Mouse (Mus musculus): ENCODE data around the gene Plbd1. TPM values are rescaled to one million over a fixed set of nuclear protein-coding genes. Genes with fewer than 3 reads are reported as not detected.
A peak's percentile ranks its signal among the peaks of the same experiment; 100 is the strongest.

Gene Plbd1
- total and polyA plus RNA-seq, 3 experiments: 28.4 to 53.5 (median 48.8) TPM

GRCm38 (mm10) chr6:136672467-136672866, 10.7 kb upstream of the Plbd1 start:
- H3K4me3 ChIP-seq: no peak overlapping the region
- peak overlapping the region; percentile 41; the same call in 1 of the 2 replicates for H3K27ac ChIP-seq
- no peaks in the 10 kb centered on the region for H3K36me3 ChIP-seq (ENCODE audit: control insufficient read depth, insufficient read depth, low read length)
- H3K4me1 ChIP-seq (ENCODE audit: control insufficient read depth, insufficient read depth, low read length): no peaks in the 10 kb centered on the region
- no peaks in the 10 kb centered on the region for H3K79me2 ChIP-seq (replicated peaks; ENCODE audit: control insufficient read depth, insufficient read depth, low read length)
- intact Hi-C loops (cut with DNase I): no loop called here
- WGBS: 18% methylated on average over 7 of the region's 7 CpGs
- TF ChIP-seq CTCF (IDR thresholded peaks at IDR 0.05) (peak; percentile 27), EP300 (IDR thresholded peaks at IDR 0.05; ENCODE audit: insufficient read depth, low read depth, low read length) (no peak)
- no peaks in the 10 kb centered on the region for H3K27me3 ChIP-seq (ENCODE audit: control insufficient read depth, insufficient read depth, low read length)
- DNase-seq: peak; percentile 64 to 79
- no peak overlapping the region for H3K9ac ChIP-seq (ENCODE audit: low read depth, low read length)

- Histone ChIP-seq H3K4me3 (no peak overlapping the region), H3K27ac (no peak overlapping the region), H3K27me3 (ENCODE audit: control insufficient read depth, insufficient read depth, low read length) (no peaks in the 10 kb centered on the region), H3K9ac (ENCODE audit: low read depth, low read length) (no peak overlapping the region), H3K79me2 (replicated peaks; ENCODE audit: control insufficient read depth, insufficient read depth, low read length) (no peaks in the 10 kb centered on the region), H3K4me1 (ENCODE audit: control insufficient read depth, insufficient read depth, low read length) (no peaks in the 10 kb centered on the region), H3K36me3 (ENCODE audit: control insufficient read depth, insufficient read depth, low read length) (no peaks in the 10 kb centered on the region)
- 89% methylated on average over 5 of the region's 5 CpGs for WGBS
- TF ChIP-seq POLR2A (IDR thresholded peaks at IDR 0.05; ENCODE audit: insufficient read depth, low read depth, low read length): no peak
- TF ChIP-seq CTCF (IDR thresholded peaks at IDR 0.05): no peak
- no peak for TF ChIP-seq EP300 (IDR thresholded peaks at IDR 0.05; ENCODE audit: insufficient read depth, low read depth, low read length)
- no peak for DNase-seq
- intact Hi-C loops (cut with DNase I): no loop called here
Measured at GRCm38 (mm10) chr6:136669274-136669673, 7.5 kb upstream of the Plbd1 start.

DNA sequence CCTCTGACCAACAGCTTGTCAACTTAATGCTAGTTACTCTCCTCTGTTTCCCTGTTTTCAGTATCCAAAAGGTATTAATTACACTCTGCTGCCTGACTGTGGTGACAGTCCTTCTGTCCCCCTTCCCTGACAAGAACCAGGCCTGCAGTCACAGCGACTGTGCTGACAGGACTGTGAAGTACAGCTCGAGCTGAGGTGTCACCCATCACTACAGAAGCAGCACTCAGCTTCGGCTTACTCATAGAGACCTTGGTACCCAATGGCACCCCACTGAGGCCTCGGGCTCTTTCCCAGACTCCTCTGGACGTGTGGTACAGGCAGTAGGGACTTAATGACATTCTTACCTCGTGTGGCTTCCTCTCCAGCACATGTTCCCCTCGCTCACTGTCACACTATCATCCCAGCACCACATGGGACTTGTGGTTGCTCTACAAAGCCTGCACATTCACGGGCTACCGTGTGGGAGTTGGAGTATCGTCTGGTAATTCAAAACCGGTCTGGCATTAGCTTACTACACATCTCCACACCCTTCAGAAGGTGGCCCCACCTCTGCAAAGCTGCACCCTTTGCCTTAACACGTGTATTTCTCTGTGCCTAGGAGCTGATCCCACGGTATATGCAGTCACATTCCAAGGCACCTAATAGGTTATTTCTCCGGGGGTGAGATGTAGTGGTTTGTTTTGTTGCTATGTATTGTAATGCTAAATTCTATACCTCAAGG, 6.7 kb upstream of the Plbd1 start:
- Histone ChIP-seq H3K27ac (no peak overlapping the region), H3K27me3 (ENCODE audit: control insufficient read depth, insufficient read depth, low read length) (no peaks in the 10 kb centered on the region), H3K4me3 (no peak overlapping the region), H3K79me2 (replicated peaks; ENCODE audit: control insufficient read depth, insufficient read depth, low read length) (no peaks in the 10 kb centered on the region), H3K9ac (ENCODE audit: low read depth, low read length) (no peak overlapping the region), H3K36me3 (ENCODE audit: control insufficient read depth, insufficient read depth, low read length) (no peaks in the 10 kb centered on the region), H3K4me1 (ENCODE audit: control insufficient read depth, insufficient read depth, low read length) (no peaks in the 10 kb centered on the region)
- intact Hi-C loops (cut with DNase I): no loop called here
- TF ChIP-seq POLR2A (IDR thresholded peaks at IDR 0.05; ENCODE audit: insufficient read depth, low read depth, low read length): no peak
- no peak for TF ChIP-seq EP300 (IDR thresholded peaks at IDR 0.05; ENCODE audit: insufficient read depth, low read depth, low read length)
- TF ChIP-seq CTCF (IDR thresholded peaks at IDR 0.05): no peak
- WGBS: 50% methylated on average over 14 of the region's 14 CpGs
- DNase-seq: no peak

GRCm38 (mm10) chr6:136662063-136662462, 335 bp upstream of the Plbd1 start:
- no peak for DNase-seq
- intact Hi-C loops (cut with DNase I): no loop called here
- Histone ChIP-seq H3K4me3 (no peak overlapping the region; the same call in 1 of the 2 replicates), H3K27ac (peak overlapping the region; percentile 72), H3K4me1 (ENCODE audit: control insufficient read depth, insufficient read depth, low read length) (no peaks in the 10 kb centered on the region), H3K79me2 (replicated peaks; ENCODE audit: control insufficient read depth, insufficient read depth, low read length) (no peaks in the 10 kb centered on the region), H3K27me3 (ENCODE audit: control insufficient read depth, insufficient read depth, low read length) (peaks cover 5% of the 10 kb centered on the region), H3K36me3 (ENCODE audit: control insufficient read depth, insufficient read depth, low read length) (no peaks in the 10 kb centered on the region), H3K9ac (ENCODE audit: low read depth, low read length) (no peak overlapping the region)
- no peak for TF ChIP-seq EP300 (IDR thresholded peaks at IDR 0.05; ENCODE audit: insufficient read depth, low read depth, low read length)
- no peak for TF ChIP-seq CTCF (IDR thresholded peaks at IDR 0.05)
- no peak for TF ChIP-seq POLR2A (IDR thresholded peaks at IDR 0.05; ENCODE audit: insufficient read depth, low read depth, low read length)
- WGBS: 50% methylated on average over 11 of the region's 11 CpGs

DNA sequence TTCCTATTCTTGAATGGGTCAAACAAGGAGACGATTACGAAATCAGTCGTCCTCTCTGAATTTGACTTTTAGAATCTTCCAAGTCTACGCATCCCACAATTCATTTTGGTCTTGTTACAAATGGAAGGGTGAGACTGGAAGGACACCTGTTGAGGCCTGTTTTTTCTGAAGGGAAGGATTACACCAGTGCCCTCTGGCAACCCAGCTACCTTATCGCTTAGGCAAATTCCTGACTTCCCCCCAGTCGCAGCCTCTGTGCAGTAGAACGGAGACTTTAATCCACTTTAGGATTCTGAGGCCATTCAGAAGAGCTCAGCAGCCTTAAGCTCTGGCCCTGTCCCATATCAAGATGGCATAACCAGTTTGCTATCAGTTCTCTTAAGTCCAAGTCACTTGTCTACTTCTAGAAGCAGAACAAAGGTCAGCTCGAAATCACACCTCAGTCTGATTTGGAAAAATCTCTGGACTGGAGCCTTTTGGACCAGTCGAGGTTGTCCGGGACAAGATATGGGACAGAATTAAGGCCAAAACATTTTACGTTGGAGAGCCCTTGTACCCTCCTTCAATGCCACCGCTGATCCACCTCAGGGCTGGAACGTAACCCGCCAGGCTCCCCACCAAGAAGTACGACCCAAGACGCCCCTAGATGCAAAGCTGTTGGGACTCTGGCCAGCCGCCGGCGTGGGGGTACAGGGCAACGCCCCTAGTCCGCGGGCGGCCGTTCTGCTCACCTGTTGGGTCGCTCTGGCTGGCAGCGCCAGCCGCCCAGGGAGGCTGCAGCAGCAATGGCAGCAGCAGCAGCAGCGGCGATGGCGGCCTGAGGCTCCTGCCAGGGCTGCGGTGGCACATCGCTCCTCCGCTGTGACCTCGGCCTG, 660 bp downstream of the Plbd1 start:
- peak overlapping the region; percentile 72 for H3K27ac ChIP-seq

More for the DNA sequence above, 660 bp downstream of the Plbd1 start:
- H3K36me3 ChIP-seq (ENCODE audit: control insufficient read depth, insufficient read depth, low read length): no peaks in the 10 kb centered on the region
- H3K9ac ChIP-seq (ENCODE audit: low read depth, low read length): peak overlapping the region; percentile 59
- peak overlapping the region; percentile 42 for H3K4me3 ChIP-seq
- no peak for TF ChIP-seq POLR2A (IDR thresholded peaks at IDR 0.05; ENCODE audit: insufficient read depth, low read depth, low read length)
- TF ChIP-seq EP300 (IDR thresholded peaks at IDR 0.05; ENCODE audit: insufficient read depth, low read depth, low read length): no peak
- TF ChIP-seq CTCF (IDR thresholded peaks at IDR 0.05): no peak
- H3K4me1 ChIP-seq (ENCODE audit: control insufficient read depth, insufficient read depth, low read length): no peaks in the 10 kb centered on the region; the same call in 1 of the 2 replicates
- no peaks in the 10 kb centered on the region for H3K79me2 ChIP-seq (replicated peaks; ENCODE audit: control insufficient read depth, insufficient read depth, low read length)
- peaks cover 5% of the 10 kb centered on the region for H3K27me3 ChIP-seq (ENCODE audit: control insufficient read depth, insufficient read depth, low read length)
- intact Hi-C loops (cut with DNase I): no loop called here
- 15% methylated on average over 34 of the region's 34 CpGs for WGBS
- DNase-seq: no peak
